Mouse (Mus musculus) A20 (cell line): ENCODE measurements around the gene Scrn3.

ENCODE experiments used
- DNase-seq: peaks from one replicate; pipeline ENCODE4 v3.0.0-alpha.2; 2011; ENCODE audit warnings: low read depth, low spot score

The Scrn3 gene

GRCm38 (mm10) chr2:73313117-73313501 lies 708 bp downstream of the Scrn3 start:
- peak; percentile 84 for DNase-seq

- no peak for DNase-seq
These were observed 1.9 kb downstream of the Scrn3 start for GRCm38 (mm10) chr2:73314311-73314710.

DNA sequence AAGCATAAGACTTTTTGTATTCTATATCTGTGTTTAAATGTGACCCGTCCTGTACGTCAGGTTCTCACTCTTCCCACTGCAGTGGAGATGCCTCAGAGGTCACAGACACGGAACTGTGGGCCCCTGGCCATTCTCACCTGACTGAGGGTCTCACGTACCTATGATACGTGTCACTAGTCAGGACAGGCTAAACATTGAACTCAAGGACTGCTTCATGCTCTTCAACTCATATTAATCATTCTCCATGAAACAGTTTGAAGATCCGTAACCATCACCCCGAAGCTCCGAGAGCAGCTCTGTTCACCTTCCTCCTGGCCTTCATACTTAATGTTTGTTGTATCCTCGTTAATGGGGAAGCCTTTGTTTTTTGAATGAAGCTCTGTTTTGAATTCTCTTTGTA lies 5.0 kb downstream of the Scrn3 start:
- DNase-seq = no peak

DNA sequence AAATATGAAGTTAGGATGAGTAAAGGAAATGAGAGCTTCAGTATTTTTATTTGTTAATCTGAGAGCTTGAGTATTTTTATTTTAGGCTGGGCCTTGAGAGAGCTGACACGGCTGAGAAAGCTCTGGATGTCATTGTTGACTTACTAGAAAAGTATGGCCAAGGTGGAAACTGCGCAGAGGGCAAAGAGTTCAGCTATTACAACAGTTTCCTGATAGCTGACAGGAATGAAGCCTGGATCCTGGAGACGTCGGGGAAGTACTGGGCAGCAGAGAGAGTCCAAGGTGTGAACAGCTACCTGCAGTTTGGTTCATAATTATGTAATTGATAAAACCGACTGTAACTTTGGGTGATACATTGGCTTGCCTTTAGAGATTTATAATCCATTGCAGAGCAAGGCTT lies 6.8 kb downstream of the Scrn3 start:
- DNase-seq = no peak

DNA sequence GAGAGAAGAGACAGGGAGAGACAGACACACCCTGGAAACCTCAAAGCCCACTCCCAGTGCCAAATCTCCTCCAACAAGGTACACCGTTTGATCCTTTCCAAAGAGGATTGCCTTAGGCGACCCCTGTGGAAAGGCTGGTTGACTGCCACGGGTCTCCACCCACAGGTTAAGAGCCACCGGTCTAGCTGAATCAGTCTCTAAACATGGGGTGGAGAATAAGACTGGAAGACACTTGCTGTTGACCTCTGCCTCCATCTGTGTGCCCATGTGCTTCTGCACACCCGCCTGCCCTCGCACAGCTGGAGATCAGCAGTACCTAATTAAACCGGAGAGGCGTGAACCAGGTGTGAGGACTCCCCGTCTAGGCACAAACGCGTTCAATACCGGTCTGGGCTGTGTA lies 10.6 kb downstream of the Scrn3 start:
- peak; percentile 80 for DNase-seq

DNA sequence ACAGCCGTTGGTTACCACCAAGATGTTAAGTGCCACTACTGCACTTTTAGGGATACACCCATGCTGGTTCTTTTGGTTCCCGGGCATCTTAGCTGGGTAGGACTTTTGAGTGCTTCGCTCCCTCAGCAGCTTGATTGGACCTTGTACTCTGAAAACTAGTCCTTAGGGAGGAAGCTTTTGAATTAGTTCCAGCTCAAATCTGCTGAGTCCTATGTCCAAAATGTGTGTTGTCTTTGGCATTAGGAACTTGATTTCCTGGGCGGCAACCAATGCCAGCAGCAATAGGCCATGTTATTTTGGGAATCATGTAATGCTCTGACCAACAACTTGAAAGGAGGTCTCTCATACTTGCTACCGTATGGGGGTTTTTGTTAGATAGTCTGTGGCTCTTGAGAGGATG lies 13.5 kb downstream of the Scrn3 start:
- no peak for DNase-seq

GRCm38 (mm10) chr2:73335949-73336348 lies 23.5 kb downstream of the Scrn3 start:
- no peak for DNase-seq

DNA sequence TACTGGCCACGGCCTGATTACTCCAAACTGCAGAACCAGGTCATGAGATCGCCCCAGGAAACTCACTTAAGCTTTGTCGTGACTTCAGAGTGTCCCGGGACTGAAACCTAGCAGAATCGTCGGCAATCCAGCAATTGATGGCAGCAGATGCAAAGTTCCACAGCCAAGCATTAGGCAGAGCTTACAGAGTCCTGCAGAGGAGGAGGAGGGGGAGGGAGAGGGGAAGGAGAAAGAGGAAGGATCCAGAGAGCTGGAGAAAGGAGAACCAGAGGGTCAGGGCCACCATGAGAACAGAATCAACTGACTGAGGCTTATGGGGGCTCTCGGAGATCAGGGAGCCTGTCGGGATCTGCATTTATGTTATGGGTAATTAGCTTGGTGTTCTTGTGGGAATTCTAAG lies 26.0 kb downstream of the Scrn3 start:
- DNase-seq = no peak

- no peak for DNase-seq
These were observed 31.3 kb downstream of the Scrn3 start for GRCm38 (mm10) chr2:73343701-73344100.

- DNase-seq = no peak
These were observed 32.8 kb downstream of the Scrn3 start for GRCm38 (mm10) chr2:73345204-73345603.

DNA sequence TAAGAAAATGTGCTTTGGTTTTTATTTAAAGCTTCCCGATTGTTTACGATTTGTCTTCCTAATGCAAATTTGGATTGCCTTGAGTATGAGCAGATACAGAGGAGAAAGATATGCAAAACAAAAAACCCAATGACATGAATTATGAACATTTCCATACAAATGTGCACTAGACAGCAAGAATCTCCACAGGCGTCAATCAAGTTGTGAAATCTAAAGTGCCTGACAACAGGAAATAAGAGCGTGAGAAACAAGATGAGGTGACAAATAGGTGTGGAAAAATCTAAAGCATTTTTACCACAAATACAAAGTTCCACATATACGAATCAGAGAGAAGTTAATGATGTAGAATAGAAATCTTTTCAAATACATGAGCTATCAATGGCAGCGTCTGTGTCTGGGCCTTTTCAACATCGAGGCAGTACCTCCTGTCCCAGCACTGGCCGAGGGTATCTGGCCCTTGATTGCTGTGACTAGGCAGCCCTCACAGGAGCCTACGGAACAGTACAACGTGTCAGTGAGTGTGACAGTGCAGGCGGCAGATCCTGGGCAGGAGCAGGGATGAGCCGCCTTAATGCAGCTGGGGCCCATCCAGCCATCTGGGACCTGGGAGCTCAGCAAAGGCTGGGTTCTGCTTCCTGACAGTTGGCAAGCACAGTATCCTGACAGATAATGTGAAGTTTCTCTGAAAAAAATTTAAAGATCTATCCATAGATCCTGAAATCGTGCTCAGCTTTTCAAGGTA lies 34.1 kb downstream of the Scrn3 start:
- DNase-seq = no peak

- no peak for DNase-seq
These were observed 34.7 kb downstream of the Scrn3 start for GRCm38 (mm10) chr2:73347136-73347535.

DNA sequence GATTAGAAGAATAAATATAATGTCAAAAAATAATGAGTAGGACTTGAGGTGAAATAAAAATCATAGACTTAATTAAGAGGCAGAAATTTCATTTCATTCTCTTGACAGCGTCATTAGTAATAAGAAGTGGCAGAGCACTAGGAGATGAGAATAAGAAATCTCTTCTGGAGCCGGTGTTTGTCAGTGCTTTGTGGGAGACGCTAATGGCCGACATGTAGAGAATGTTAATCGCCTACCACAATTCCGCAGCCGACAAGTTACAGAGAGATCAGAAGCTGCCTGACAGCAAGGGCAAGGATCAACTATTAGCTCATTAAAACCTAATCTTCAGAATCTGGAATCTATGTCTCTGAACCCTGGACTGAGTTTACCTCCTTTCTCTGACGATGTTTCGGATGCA lies 35.4 kb downstream of the Scrn3 start:
- DNase-seq = no peak

- DNase-seq = no peak
These were observed 35.8 kb downstream of the Scrn3 start for GRCm38 (mm10) chr2:73348221-73348620.

- DNase-seq = no peak
These were observed 39.1 kb downstream of the Scrn3 start for GRCm38 (mm10) chr2:73351496-73351895.

- DNase-seq = no peak
These were observed 39.5 kb downstream of the Scrn3 start for GRCm38 (mm10) chr2:73351927-73352374.

DNA sequence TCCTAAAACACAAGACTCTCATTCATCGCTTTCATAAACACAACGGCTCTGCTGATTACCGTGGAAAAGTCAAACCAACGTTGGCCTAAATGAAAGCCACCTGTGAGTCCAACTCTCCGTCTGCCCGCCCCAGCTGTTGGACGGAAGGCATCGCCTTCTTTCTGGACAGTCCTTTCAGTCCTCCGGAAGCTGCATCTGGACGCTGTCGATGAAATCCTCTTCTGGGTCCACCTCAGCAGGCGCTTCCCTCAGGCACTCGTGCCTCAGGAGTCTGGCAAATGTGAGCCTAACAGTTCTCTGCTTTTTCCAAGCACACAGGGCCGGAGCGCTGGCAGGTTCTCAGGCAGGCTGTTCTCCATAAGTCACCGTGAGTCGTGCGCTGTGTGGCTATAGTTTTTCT lies 44.6 kb downstream of the Scrn3 start:
- no peak for DNase-seq

DNA sequence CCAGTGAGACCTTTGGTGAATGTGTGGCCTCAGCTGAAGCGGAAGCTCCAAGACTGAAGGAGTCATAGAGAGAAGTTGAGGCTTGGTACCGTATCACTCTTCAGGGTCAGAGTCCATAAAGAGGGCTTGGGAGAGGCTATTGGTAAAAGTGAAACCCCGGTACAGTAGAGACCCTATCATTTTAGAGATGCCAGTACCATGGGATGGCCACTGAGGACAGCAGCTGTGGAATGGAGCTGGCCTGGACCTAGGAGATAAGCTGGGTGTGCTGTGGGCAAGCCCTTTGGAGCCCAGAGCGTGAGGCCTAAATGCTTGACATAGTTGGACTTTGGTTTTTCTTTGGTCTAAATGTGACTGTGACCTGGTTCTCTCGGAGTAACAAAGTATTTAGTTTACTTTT lies 47.5 kb downstream of the Scrn3 start:
- DNase-seq = no peak

DNA sequence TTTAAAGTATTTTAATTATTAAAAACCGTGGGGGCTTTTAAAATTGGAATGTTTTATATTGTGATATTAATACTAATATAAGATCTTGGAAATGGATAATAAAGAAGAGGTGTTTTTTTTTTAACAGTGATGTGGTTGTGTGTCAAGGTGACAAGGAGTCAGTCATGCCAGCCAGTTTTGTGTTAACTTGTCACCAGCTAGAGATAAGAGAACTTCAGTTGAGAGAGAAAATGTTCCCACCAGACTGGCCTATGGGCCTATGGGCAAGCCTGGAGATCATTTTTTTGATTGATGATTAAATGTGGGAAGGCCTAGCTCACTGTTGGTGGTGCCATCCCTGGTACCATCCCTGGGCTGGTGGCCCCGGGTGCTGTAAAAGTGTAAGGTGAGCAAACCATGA lies 48.1 kb downstream of the Scrn3 start:
- no peak for DNase-seq

DNA sequence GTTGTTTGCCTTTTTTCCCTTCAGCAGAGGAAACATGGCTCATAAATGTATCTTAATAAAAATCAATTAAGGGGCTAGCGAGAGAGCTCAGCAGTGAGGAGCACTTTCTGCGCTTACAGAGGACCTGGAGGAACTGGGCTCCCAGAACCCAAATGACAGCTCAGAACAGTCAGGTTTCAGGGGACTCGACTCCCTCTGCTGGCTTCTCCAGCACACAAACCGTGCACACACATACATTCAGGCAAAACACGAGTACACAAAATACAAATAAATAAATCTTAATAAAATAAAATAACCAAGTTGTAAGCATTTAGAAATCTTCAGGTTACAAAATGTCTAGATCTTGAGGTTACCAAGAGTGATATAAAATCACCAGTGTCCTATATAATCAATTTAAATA lies 51.0 kb downstream of the Scrn3 start:
- no peak for DNase-seq

- DNase-seq = peak; percentile 73
These were observed 59.3 kb downstream of the Scrn3 start for GRCm38 (mm10) chr2:73371530-73372335.

GRCm38 (mm10) chr2:73378326-73378725 lies 65.9 kb downstream of the Scrn3 start:
- no peak for DNase-seq

DNA sequence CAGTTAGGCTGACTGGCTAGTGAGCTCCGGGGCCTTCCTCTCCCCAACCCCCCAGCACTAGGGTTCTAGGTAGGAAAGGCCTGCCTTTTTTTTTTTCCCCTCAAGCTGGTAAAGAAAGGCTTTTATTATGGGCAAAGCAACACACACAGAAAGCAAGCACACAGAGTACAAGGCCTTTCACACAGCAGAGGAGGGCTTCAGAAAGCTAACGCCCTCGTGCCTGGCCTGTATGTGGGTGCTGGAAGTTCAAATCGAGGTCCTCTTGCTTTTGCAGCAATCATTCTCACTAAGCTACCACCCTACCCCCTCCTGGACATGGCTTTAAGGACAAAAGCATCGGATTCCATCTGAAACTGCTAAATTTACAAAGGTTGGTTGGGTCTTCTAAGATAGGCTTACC lies 67.3 kb downstream of the Scrn3 start:
- no peak for DNase-seq
